Mouse (Mus musculus) thymus, adult 2 months (tissue): ENCODE measurements around the gene Arf5.

Experiments used
- CTCF ChIP-seq: fragments of 200-500 bp; IDR thresholded peaks from 2 replicates; pipeline ENCODE4 v1.5.1; 2012; ENCODE audit warnings: mild to moderate bottlenecking, control low read depth, low read length, moderate library complexity, borderline replicate concordance; ENCODE audit not compliant: control insufficient read depth, poor library complexity, insufficient read depth; ENCODE audit errors: extremely low read depth
- POLR2A ChIP-seq: fragments of 200-500 bp; IDR thresholded peaks from 2 replicates; pipeline ENCODE4 v1.6.1; 2012; ENCODE audit warnings: mild to moderate bottlenecking, low read length, control low read depth, moderate library complexity; ENCODE audit not compliant: control insufficient read depth, poor library complexity, insufficient read depth; ENCODE audit errors: extremely low read depth

DNA sequence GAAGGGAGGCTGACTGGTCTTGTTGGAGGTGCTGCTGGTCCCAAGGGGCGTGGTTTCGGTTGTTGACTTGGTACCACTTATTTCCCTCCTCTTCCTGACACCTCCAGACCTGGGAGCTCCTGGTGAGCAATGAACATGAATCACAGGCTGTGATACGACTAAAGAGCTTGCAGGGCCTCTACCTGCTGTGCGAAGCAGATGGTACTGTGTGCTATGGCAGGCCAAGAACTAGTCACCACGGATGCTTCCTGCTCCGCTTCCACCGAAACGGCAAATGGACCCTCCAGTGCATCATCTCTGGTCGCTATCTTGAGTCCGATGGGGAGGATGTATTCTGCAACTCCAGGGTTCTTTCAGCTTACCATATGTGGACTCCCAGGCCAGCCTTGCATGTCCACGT, 6.5 kb downstream of the Arf5 start:
- TF ChIP-seq CTCF (no peak), POLR2A (no peak)
